Mouse (Mus musculus) cerebral cortex, adult 2 months (tissue): Measurements from ENCODE around the gene Gm20388.

Experiments used
- WGBS: fragments of 180-500 bp; shearing (Covaris S2); methylation state at CpG from one replicate; pipeline ENCODE4 v1.1.7; 2018; 5-methylcytosine and 5-hydroxymethylcytosine counted together

The Gm20388 gene

GRCm38 (mm10) chr8:122767229-122767628, 2856.6 kb downstream of the Gm20388 start:
- WGBS = 62% methylated on average over 9 of the region's 9 CpGs

- 28% methylated on average over 24 of the region's 24 CpGs for WGBS
Observed at GRCm38 (mm10) chr8:122769251-122770058, 2858.8 kb downstream of the Gm20388 start.

GRCm38 (mm10) chr8:122772431-122773060, 2861.9 kb downstream of the Gm20388 start:
- 44% methylated on average over 10 of the region's 10 CpGs for WGBS

- WGBS = 1% methylated on average over 50 of the region's 50 CpGs
Observed at GRCm38 (mm10) chr8:122775285-122776155, 2864.9 kb downstream of the Gm20388 start, which contains the start of gene Acsf3. Gene Acsf3 (plus strand): TSS chr8:122775486.

GRCm38 (mm10) chr8:122777701-122778100, 2867.1 kb downstream of the Gm20388 start:
- 62% methylated on average over 6 of the region's 6 CpGs for WGBS

GRCm38 (mm10) chr8:122778703-122779239, 2868.1 kb downstream of the Gm20388 start:
- WGBS = 81% methylated on average over 3 of the region's 3 CpGs

- 82% methylated on average over 9 of the region's 9 CpGs for WGBS
Observed at GRCm38 (mm10) chr8:122779255-122779654, 2868.6 kb downstream of the Gm20388 start.

GRCm38 (mm10) chr8:122784756-122785155, 2874.1 kb downstream of the Gm20388 start:
- 81% methylated on average over 1 of the region's 1 CpGs for WGBS

- WGBS = 98% methylated on average over 5 of the region's 5 CpGs
Observed at GRCm38 (mm10) chr8:122789796-122790195, 2879.2 kb downstream of the Gm20388 start.

GRCm38 (mm10) chr8:122793375-122794174, 2882.9 kb downstream of the Gm20388 start:
- WGBS = 64% methylated on average over 18 of the region's 18 CpGs

GRCm38 (mm10) chr8:122794175-122794454, 2883.5 kb downstream of the Gm20388 start:
- WGBS = 86% methylated on average over 5 of the region's 5 CpGs

GRCm38 (mm10) chr8:122803906-122804761, 2893.5 kb downstream of the Gm20388 start:
- WGBS = 64% methylated on average over 15 of the region's 15 CpGs

GRCm38 (mm10) chr8:122805349-122805748, 2894.7 kb downstream of the Gm20388 start:
- WGBS = 55% methylated on average over 3 of the region's 3 CpGs

GRCm38 (mm10) chr8:122806956-122807538, 2896.4 kb downstream of the Gm20388 start:
- 74% methylated on average over 7 of the region's 7 CpGs for WGBS

- 87% methylated on average over 4 of the region's 4 CpGs for WGBS
Observed at GRCm38 (mm10) chr8:122807907-122808306, 2897.3 kb downstream of the Gm20388 start.

- 94% methylated on average over 8 of the region's 8 CpGs for WGBS
Observed at GRCm38 (mm10) chr8:122810376-122810775, 2899.7 kb downstream of the Gm20388 start.

GRCm38 (mm10) chr8:122811870-122812494, 2901.3 kb downstream of the Gm20388 start:
- 93% methylated on average over 16 of the region's 16 CpGs for WGBS

- WGBS = 87% methylated on average over 14 of the region's 14 CpGs
Observed at GRCm38 (mm10) chr8:122812610-122813250, 2902.1 kb downstream of the Gm20388 start.

GRCm38 (mm10) chr8:122814608-122815007, 2904.0 kb downstream of the Gm20388 start:
- WGBS = 34% methylated on average over 7 of the region's 7 CpGs
